ENCODE assay signal across 7 mouse cellular contexts in genomic region chr7:106177065-106177464, GRCm38 (mm10). TPM values are rescaled to one million over a fixed set of nuclear protein-coding genes. Genes with fewer than 3 reads are reported as not detected.
"Had no signal": no experiment of that assay in that cellular context is flagged by ENCODE, and none has a peak within 500 bp of the region (broad histone marks: within the 10 kb centered on the region; RNA-seq: fewer than 3 reads in every experiment).

No protein-coding gene starts in this region.

RNA-seq across cellular contexts. Expression of gene Gvin1, which starts 38.1 kb away (rescaled TPM):
- polyA plus RNA-seq: limb, embryonic 11.5 days; limb, embryonic 12.5 days; limb, embryonic 15.5 days; midbrain, embryonic 10.5 days; midbrain, embryonic 15.5 days; myocyte; neural tube, embryonic 12.5 days had no signal
